Mouse (Mus musculus) G1E (cell line): ENCODE measurements at regions not wholly inside any gene's neighbourhood (a gene's known extent, or its start where the extent isn't known, plus 50 kb on each side); places are given as distances from the start of the nearest gene placed in this dataset.

Experiments
- CTCF ChIP-seq: IDR thresholded peaks from 2 replicates; pipeline ENCODE4 v1.5.1; 2012; ENCODE audit warnings: low read depth, low read length, inconsistent platforms, mixed read lengths
- GATA1 ChIP-seq: IDR thresholded peaks from 2 replicates; pipeline ENCODE4 v1.6.1; 2012; ENCODE audit warnings: borderline replicate concordance, low read length, inconsistent platforms, mixed read lengths
- GATA2 ChIP-seq: IDR thresholded peaks from 2 replicates; pipeline ENCODE4 v1.6.1; 2012; ENCODE audit warnings: low read depth, low read length, inconsistent platforms, borderline replicate concordance
- POLR2AphosphoS5 ChIP-seq: IDR thresholded peaks from 2 replicates; pipeline ENCODE4 v1.6.1; 2012; ENCODE audit warnings: low read depth, low read length, inconsistent platforms; ENCODE audit not compliant: insufficient replicate concordance

DNA sequence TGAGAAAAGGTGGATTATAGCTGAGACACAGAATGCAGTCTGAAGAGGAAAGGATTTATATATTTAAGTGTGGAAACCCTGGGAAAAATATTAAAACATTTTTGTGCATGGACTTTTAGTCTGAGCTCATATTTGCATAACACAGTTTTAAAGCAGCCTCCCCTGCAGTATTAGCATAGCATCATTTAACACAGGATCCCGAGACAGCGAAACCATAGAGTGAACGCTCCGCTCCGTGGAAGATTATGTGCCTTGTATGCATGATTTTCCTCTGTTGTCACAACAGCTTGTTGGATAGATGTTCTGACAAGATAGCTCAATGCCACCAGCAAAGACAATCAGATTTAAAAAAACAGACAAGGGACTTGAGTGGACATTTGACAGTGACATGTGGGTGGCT, 86.1 kb upstream of the Kif2a start:
- TF ChIP-seq CTCF (no peak), POLR2AphosphoS5 (no peak), GATA1 (no peak), GATA2 (no peak)
